Mouse (Mus musculus) neural tube, embryonic 13.5 days (tissue): ENCODE data around the gene Zscan2. TPM values are rescaled to one million over a fixed set of nuclear protein-coding genes. Genes with fewer than 3 reads are reported as not detected.

Experiments used
- ATAC-seq: fragments of 200-750 bp; cut with Nextera tagmentation; 2 replicates; pipeline ENCODE4 v1.8.0; 2017; ENCODE audit warnings: low read depth, mild to moderate bottlenecking, moderate TSS enrichment, moderate library complexity
- H3K27ac ChIP-seq: fragments of 300-500 bp; sonication (generic); replicated peaks from 2 replicates; pipeline ENCODE4 v1.5.1; 2015; ENCODE audit warnings: moderate library complexity, mild to moderate bottlenecking, inconsistent platforms
- H3K27me3 ChIP-seq: fragments of 300-500 bp; sonication (generic); 2 replicates; pipeline ENCODE4 v1.6.1; 2015; ENCODE audit warnings: mild to moderate bottlenecking, inconsistent platforms
- H3K36me3 ChIP-seq: fragments of 300-500 bp; sonication (generic); 2 replicates; pipeline ENCODE4 v1.6.1; 2015; ENCODE audit warnings: mild to moderate bottlenecking, inconsistent platforms
- H3K4me1 ChIP-seq: fragments of 300-500 bp; sonication (generic); replicated peaks from 2 replicates; pipeline ENCODE4 v1.6.1; 2015; ENCODE audit warnings: inconsistent platforms
- H3K4me2 ChIP-seq: fragments of 300-500 bp; sonication (generic); 2 replicates; pipeline ENCODE4 v1.6.1; 2015; ENCODE audit warnings: inconsistent platforms, mild to moderate bottlenecking, moderate library complexity
- H3K4me3 ChIP-seq: fragments of 300-500 bp; sonication (generic); 2 replicates; pipeline ENCODE4 v1.5.1; 2015; ENCODE audit warnings: mild to moderate bottlenecking, inconsistent platforms
- H3K9ac ChIP-seq: fragments of 300-500 bp; sonication (generic); 2 replicates; pipeline ENCODE4 v1.6.1; 2015; ENCODE audit warnings: moderate library complexity, mild to moderate bottlenecking, inconsistent platforms
- H3K9me3 ChIP-seq: fragments of 300-500 bp; sonication (generic); 2 replicates; pipeline ENCODE4 v1.6.1; 2016; ENCODE audit warnings: inconsistent platforms
- WGBS: fragments of 180-500 bp; shearing (Covaris S2); methylation state at CpG from one replicate; pipeline ENCODE4 v1.1.7; 2015; 5-methylcytosine and 5-hydroxymethylcytosine counted together
- polyA plus RNA-seq: library from polyadenylated mRNA; unstranded; fragments of >200 nt; fragmentation: Nextera tagmentation; extraction: Ambion mirVana; gene quantifications from 2 replicates; pipeline ENCODE4 v1.2.1, GENCODE M21; 2015

The Zscan2 gene
- polyA plus RNA-seq, 1 experiment from 2014 or later: 5.3 TPM

DNA sequence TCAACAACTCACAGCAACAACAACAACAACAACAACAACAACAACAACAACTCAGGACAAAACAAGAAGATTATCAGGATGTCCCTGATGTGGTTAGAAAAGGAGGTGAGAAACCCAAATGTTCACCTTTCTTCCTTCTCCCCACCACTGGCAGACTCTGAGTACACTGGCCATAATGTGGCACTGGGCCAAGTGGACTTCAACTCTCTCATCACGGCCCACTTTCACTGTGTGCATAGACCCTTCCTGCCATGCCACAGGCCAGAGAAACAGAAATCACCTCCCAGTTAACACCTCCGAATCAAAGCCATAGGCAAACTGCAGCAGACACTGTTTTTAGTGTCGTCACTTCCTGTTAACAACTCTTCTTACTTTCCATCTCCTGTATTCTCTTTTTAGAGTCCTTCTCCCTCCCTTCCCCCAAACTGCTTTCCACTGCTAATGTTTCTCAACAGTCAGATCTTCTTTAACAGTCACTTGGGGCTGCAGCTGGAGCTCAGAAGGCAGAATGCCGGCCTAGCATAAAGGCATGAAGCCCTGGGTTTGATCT lies 57.3 kb downstream of the Zscan2 start:
- Histone ChIP-seq H3K9ac (no peak overlapping the region), H3K27ac (no peak overlapping the region), H3K4me3 (no peak overlapping the region), H3K4me1 (no peaks in the 10 kb centered on the region), H3K27me3 (no peaks in the 10 kb centered on the region), H3K9me3 (no peaks in the 10 kb centered on the region), H3K36me3 (peaks cover 88% of the 10 kb centered on the region), H3K4me2 (no peak overlapping the region)
- no peak for ATAC-seq
- WGBS: 90% methylated on average over 4 of the region's 4 CpGs

DNA sequence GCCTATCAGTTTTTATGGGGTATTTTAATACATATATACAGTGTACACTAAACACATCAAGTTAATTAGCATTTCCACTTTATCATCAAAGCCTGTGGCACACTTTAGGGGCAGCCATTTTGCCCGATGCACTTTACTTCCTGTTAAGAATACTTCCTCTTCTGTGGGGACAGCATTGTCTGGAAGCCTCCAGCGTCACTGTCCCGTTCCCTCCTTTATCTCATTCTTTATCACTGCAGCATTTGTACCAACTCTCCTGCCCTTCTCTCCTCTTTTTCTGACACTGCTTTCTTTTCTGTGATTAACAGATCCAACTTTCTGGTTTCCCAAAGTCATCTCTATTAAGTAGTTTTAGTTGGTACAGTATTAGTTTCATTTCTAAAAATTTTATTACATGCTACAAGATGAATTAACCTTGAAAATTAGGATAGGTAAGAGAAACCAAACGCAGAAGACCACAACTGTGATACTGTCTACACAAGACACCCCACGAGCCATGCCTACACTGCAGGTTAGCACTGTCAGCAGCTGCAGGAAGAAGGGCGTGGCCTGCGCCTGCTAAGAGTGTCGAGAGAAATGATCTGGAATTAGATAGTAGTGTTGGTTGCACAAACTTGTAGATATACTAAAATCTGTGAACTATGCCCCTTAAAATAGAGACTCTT lies 58.4 kb downstream of the Zscan2 start:
- WGBS: 85% methylated on average over 8 of the region's 8 CpGs
- Histone ChIP-seq H3K27ac (no peak overlapping the region), H3K27me3 (no peaks in the 10 kb centered on the region), H3K36me3 (peaks cover 83% of the 10 kb centered on the region), H3K4me3 (no peak overlapping the region), H3K9me3 (no peaks in the 10 kb centered on the region), H3K9ac (no peak overlapping the region), H3K4me1 (no peaks in the 10 kb centered on the region), H3K4me2 (no peak overlapping the region)
- no peak for ATAC-seq

- 89% methylated on average over 5 of the region's 5 CpGs for WGBS
- H3K36me3 ChIP-seq: peaks cover 83% of the 10 kb centered on the region
- H3K4me2 ChIP-seq: no peak overlapping the region
- no peaks in the 10 kb centered on the region for H3K4me1 ChIP-seq
- no peak overlapping the region for H3K9ac ChIP-seq
- H3K27ac ChIP-seq: no peak overlapping the region
- H3K9me3 ChIP-seq: no peaks in the 10 kb centered on the region
- no peaks in the 10 kb centered on the region for H3K27me3 ChIP-seq
- H3K4me3 ChIP-seq: no peak overlapping the region
- no peak for ATAC-seq
These were observed 58.9 kb downstream of the Zscan2 start for GRCm38 (mm10) chr7:80919647-80920008.

GRCm38 (mm10) chr7:80923165-80923564 lies 62.4 kb downstream of the Zscan2 start:
- no peak overlapping the region for H3K4me3 ChIP-seq
- no peaks in the 10 kb centered on the region for H3K27me3 ChIP-seq
- no peaks in the 10 kb centered on the region for H3K4me1 ChIP-seq
- WGBS: 91% methylated on average over 2 of the region's 2 CpGs
- no peak overlapping the region for H3K4me2 ChIP-seq
- no peak overlapping the region for H3K9ac ChIP-seq
- ATAC-seq: no peak
- H3K36me3 ChIP-seq: peaks cover 77% of the 10 kb centered on the region
- H3K27ac ChIP-seq: no peak overlapping the region
- H3K9me3 ChIP-seq: no peaks in the 10 kb centered on the region

Other genes starting within 250 kb of the Zscan2 start
- gene Crtc3, start 172.0 kb upstream of the Zscan2 start, polyA plus RNA-seq: 17.3 and 18.6 TPM in 2 replicates
- 19.7 and 22.3 TPM in 2 replicates for gene Iqgap1, start 34.9 kb upstream of the Zscan2 start, polyA plus RNA-seq
- 36.3 and 43.3 TPM in 2 replicates for gene Wdr73, start 40.3 kb downstream of the Zscan2 start, polyA plus RNA-seq
- 5.5 and 7.5 TPM in 2 replicates for gene Nmb, start 44.2 kb downstream of the Zscan2 start, polyA plus RNA-seq
- 193 and 195 TPM in 2 replicates for gene Sec11a, start 86.9 kb downstream of the Zscan2 start, polyA plus RNA-seq
- 9.2 and 9.4 TPM in 2 replicates for gene Zfp592, start 132.8 kb downstream of the Zscan2 start, polyA plus RNA-seq
- 0.23 and 0.29 TPM in 2 replicates for gene Alpk3, start 196.7 kb downstream of the Zscan2 start, polyA plus RNA-seq